Mouse (Mus musculus) cortical plate, adult 2 months (tissue): ENCODE results near the gene Rragd.

ENCODE experiments used
- CTCF ChIP-seq: fragments of 200-500 bp; IDR thresholded peaks from 2 replicates; pipeline ENCODE4 v1.5.1; 2011; ENCODE audit warnings: mild to moderate bottlenecking, control low read depth, low read length; ENCODE audit not compliant: insufficient read depth; ENCODE audit errors: extremely low read depth
- POLR2A ChIP-seq: fragments of 200-500 bp; IDR thresholded peaks from 2 replicates; pipeline ENCODE4 v1.6.1; 2011; ENCODE audit warnings: mild to moderate bottlenecking, low read length, control low read depth; ENCODE audit not compliant: insufficient read depth; ENCODE audit errors: extremely low read depth

DNA sequence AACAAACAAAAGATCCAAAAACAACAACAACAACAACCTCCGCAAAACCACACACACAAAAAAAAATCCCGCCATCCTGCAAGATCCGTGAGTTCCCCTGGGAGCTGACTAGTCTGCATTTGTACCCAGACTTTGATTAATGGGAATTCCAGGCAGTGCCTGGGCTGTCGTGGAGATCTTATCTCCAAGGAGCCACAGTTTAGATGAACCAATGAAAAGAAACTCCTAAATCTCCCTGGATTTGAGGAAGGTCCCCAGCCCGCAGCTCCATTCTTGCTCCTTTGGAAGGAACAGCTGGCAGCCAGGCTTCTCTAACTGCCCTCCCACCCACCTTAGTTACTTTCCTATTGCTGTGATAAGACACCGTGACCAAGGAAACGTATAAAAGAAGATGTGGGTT is 30.2 kb upstream of the Rragd start:
- TF ChIP-seq POLR2A = no peak
- no peak for TF ChIP-seq CTCF
